Mouse (Mus musculus): ENCODE results near the gene Zfp36. TPM values are rescaled to one million over a fixed set of nuclear protein-coding genes. Genes with fewer than 3 reads are reported as not detected.

Zfp36 gene
- polyA plus RNA-seq (2012; rRNA removed) = 24.6 and 25.5 TPM in 2 replicates

- Histone ChIP-seq H3K4me1 (ENCODE audit: control insufficient read depth, insufficient read depth, low read length) (peaks cover 31% of the 10 kb centered on the region), H3K27me3 (replicated peaks; ENCODE audit: control insufficient read depth, insufficient read depth, low read length) (no peaks in the 10 kb centered on the region), H3K27ac (ENCODE audit: insufficient read depth, low read depth, low read length) (peak within 1 kb of the TSS; percentile 99), H3K4me3 (ENCODE audit: insufficient read depth, low read depth, low read length) (peak within 1 kb of the TSS; percentile 85), H3K36me3 (ENCODE audit: control insufficient read depth, insufficient read depth, low read length) (peaks cover 8% of the 10 kb centered on the region)
- whole genome bisulfite sequencing = 48% methylated on average over 17 of the region's 17 CpGs
- TF ChIP-seq CTCF (conservative IDR thresholded peaks at IDR 0.05; ENCODE audit: insufficient read depth, insufficient read length, low read depth, low read length) = no peak
- no peak for TF ChIP-seq POLR2A (IDR thresholded peaks at IDR 0.05; ENCODE audit: low read depth, low read length)
- DNase-seq = no peak
Measured at GRCm38 (mm10) chr7:28380237-28381016, at the start of gene Zfp36. Gene Zfp36, minus strand, starts transcription at chr7:28380253.

GRCm38 (mm10) chr7:28427738-28428137, 47.7 kb upstream of the Zfp36 start:
- H3K4me3 ChIP-seq (ENCODE audit: insufficient read depth, low read depth, low read length) = no peak overlapping the region
- TF ChIP-seq POLR2A (IDR thresholded peaks at IDR 0.05; ENCODE audit: low read depth, low read length) (no peak), CTCF (conservative IDR thresholded peaks at IDR 0.05; ENCODE audit: insufficient read depth, insufficient read length, low read depth, low read length) (no peak)
- H3K36me3 ChIP-seq (ENCODE audit: control insufficient read depth, insufficient read depth, low read length) = no peaks in the 10 kb centered on the region
- H3K4me1 ChIP-seq (ENCODE audit: control insufficient read depth, insufficient read depth, low read length) = peaks cover 10% of the 10 kb centered on the region; the same call in 1 of the 2 replicates
- DNase-seq = peak; percentile 55
- no peak overlapping the region for H3K27ac ChIP-seq (ENCODE audit: insufficient read depth, low read depth, low read length)
- no peaks in the 10 kb centered on the region for H3K27me3 ChIP-seq (replicated peaks; ENCODE audit: control insufficient read depth, insufficient read depth, low read length)

- Histone ChIP-seq H3K4me3 (ENCODE audit: insufficient read depth, low read depth, low read length) (no peak overlapping the region), H3K27ac (ENCODE audit: insufficient read depth, low read depth, low read length) (no peak overlapping the region), H3K36me3 (ENCODE audit: control insufficient read depth, insufficient read depth, low read length) (no peaks in the 10 kb centered on the region), H3K27me3 (replicated peaks; ENCODE audit: control insufficient read depth, insufficient read depth, low read length) (no peaks in the 10 kb centered on the region), H3K4me1 (ENCODE audit: control insufficient read depth, insufficient read depth, low read length) (peaks cover 13% of the 10 kb centered on the region; the same call in 1 of the 2 replicates)
- 90% methylated on average over 1 of the region's 1 CpGs for WGBS
- TF ChIP-seq POLR2A (IDR thresholded peaks at IDR 0.05; ENCODE audit: low read depth, low read length) = no peak
- no peak for TF ChIP-seq CTCF (conservative IDR thresholded peaks at IDR 0.05; ENCODE audit: insufficient read depth, insufficient read length, low read depth, low read length)
- DNase-seq = no peak
Measured at GRCm38 (mm10) chr7:28423018-28423417, 43.0 kb upstream of the Zfp36 start.

- Histone ChIP-seq H3K27ac (ENCODE audit: insufficient read depth, low read depth, low read length) (peak overlapping the region; percentile 65; the same call in 1 of the 2 replicates), H3K36me3 (ENCODE audit: control insufficient read depth, insufficient read depth, low read length) (no peaks in the 10 kb centered on the region), H3K4me1 (ENCODE audit: control insufficient read depth, insufficient read depth, low read length) (0 out of 2 replicates have a peak, but pooled peaks cover 4% of the 10 kb centered on the region), H3K4me3 (ENCODE audit: insufficient read depth, low read depth, low read length) (no peak overlapping the region), H3K27me3 (replicated peaks; ENCODE audit: control insufficient read depth, insufficient read depth, low read length) (no peaks in the 10 kb centered on the region)
- TF ChIP-seq CTCF (conservative IDR thresholded peaks at IDR 0.05; ENCODE audit: insufficient read depth, insufficient read length, low read depth, low read length) (no peak), POLR2A (IDR thresholded peaks at IDR 0.05; ENCODE audit: low read depth, low read length) (no peak)
- WGBS = 88% methylated on average over 2 of the region's 2 CpGs
- DNase-seq = no peak
Measured at GRCm38 (mm10) chr7:28419416-28419815, 39.4 kb upstream of the Zfp36 start.

- no peaks in the 10 kb centered on the region; the same call in 1 of the 2 replicates for H3K36me3 ChIP-seq (ENCODE audit: control insufficient read depth, insufficient read depth, low read length)
Measured at GRCm38 (mm10) chr7:28418096-28418670, 38.1 kb upstream of the Zfp36 start.

GRCm38 (mm10) chr7:28417368-28417767, 37.3 kb upstream of the Zfp36 start:
- H3K4me1 ChIP-seq (ENCODE audit: control insufficient read depth, insufficient read depth, low read length) = 0 out of 2 replicates have a peak, but pooled peaks cover 4% of the 10 kb centered on the region
- TF ChIP-seq POLR2A (IDR thresholded peaks at IDR 0.05; ENCODE audit: low read depth, low read length) = no peak
- TF ChIP-seq CTCF (conservative IDR thresholded peaks at IDR 0.05; ENCODE audit: insufficient read depth, insufficient read length, low read depth, low read length) = 0 out of 2 replicates have a peak, but pooled peaks have one; percentile 12
- no peak overlapping the region for H3K4me3 ChIP-seq (ENCODE audit: insufficient read depth, low read depth, low read length)
- DNase-seq = no peak
- no peaks in the 10 kb centered on the region for H3K27me3 ChIP-seq (replicated peaks; ENCODE audit: control insufficient read depth, insufficient read depth, low read length)
- H3K27ac ChIP-seq (ENCODE audit: insufficient read depth, low read depth, low read length) = no peak overlapping the region
- H3K36me3 ChIP-seq (ENCODE audit: control insufficient read depth, insufficient read depth, low read length) = no peaks in the 10 kb centered on the region; the same call in 1 of the 2 replicates

More at GRCm38 (mm10) chr7:28418096-28418670, 38.1 kb upstream of the Zfp36 start:
- WGBS = 39% methylated on average over 8 of the region's 8 CpGs
- Histone ChIP-seq H3K27me3 (replicated peaks; ENCODE audit: control insufficient read depth, insufficient read depth, low read length) (no peaks in the 10 kb centered on the region), H3K4me3 (ENCODE audit: insufficient read depth, low read depth, low read length) (no peak overlapping the region), H3K27ac (ENCODE audit: insufficient read depth, low read depth, low read length) (peak overlapping the region; percentile 62), H3K4me1 (ENCODE audit: control insufficient read depth, insufficient read depth, low read length) (0 out of 2 replicates have a peak, but pooled peaks cover 4% of the 10 kb centered on the region)
- peak; percentile 87 for DNase-seq
- TF ChIP-seq CTCF (conservative IDR thresholded peaks at IDR 0.05; ENCODE audit: insufficient read depth, insufficient read length, low read depth, low read length) = no peak

GRCm38 (mm10) chr7:28412826-28413225, 32.8 kb upstream of the Zfp36 start:
- 86% methylated on average over 4 of the region's 4 CpGs for WGBS
- Histone ChIP-seq H3K27me3 (replicated peaks; ENCODE audit: control insufficient read depth, insufficient read depth, low read length) (no peaks in the 10 kb centered on the region), H3K4me3 (ENCODE audit: insufficient read depth, low read depth, low read length) (no peak overlapping the region), H3K36me3 (ENCODE audit: control insufficient read depth, insufficient read depth, low read length) (no peaks in the 10 kb centered on the region; the same call in 1 of the 2 replicates), H3K4me1 (ENCODE audit: control insufficient read depth, insufficient read depth, low read length) (peaks cover 6% of the 10 kb centered on the region; the same call in 1 of the 2 replicates), H3K27ac (ENCODE audit: insufficient read depth, low read depth, low read length) (no peak overlapping the region)
- DNase-seq = no peak
- TF ChIP-seq CTCF (conservative IDR thresholded peaks at IDR 0.05; ENCODE audit: insufficient read depth, insufficient read length, low read depth, low read length) = no peak
- TF ChIP-seq POLR2A (IDR thresholded peaks at IDR 0.05; ENCODE audit: low read depth, low read length) = no peak

All from kidney, adult 2 months (tissue).